Mouse (Mus musculus) intestine, embryonic 14.5 days (tissue): ENCODE results near the gene Fam71f2. TPM values are rescaled to one million over a fixed set of nuclear protein-coding genes. Genes with fewer than 3 reads are reported as not detected.

Experiments
- ATAC-seq: fragments of 200-750 bp; cut with Nextera tagmentation; replicated peaks from 2 replicates; pipeline ENCODE4 v1.8.0; 2017; ENCODE audit warnings: low read depth, moderate number of reproducible peaks, moderate TSS enrichment, moderate library complexity; ENCODE audit not compliant: low FRiP score, low TSS enrichment
- DNase-seq: peaks from one replicate; pipeline ENCODE4 v3.0.0-alpha.2; 2018; ENCODE audit warnings: low spot score
- H3K27ac ChIP-seq: fragments of 300-500 bp; sonication (generic); 2 replicates; pipeline ENCODE4 v1.5.1; 2014; ENCODE audit warnings: low read depth, mild to moderate bottlenecking, control low read depth
- H3K27me3 ChIP-seq: fragments of 300-500 bp; sonication (generic); replicated peaks from 2 replicates; pipeline ENCODE4 v1.6.1; 2014; ENCODE audit warnings: low read length, control low read depth; ENCODE audit not compliant: control insufficient read depth, insufficient read depth
- H3K36me3 ChIP-seq: fragments of 300-500 bp; sonication (generic); 2 replicates; pipeline ENCODE4 v1.6.1; 2014; ENCODE audit warnings: low read length, control low read depth; ENCODE audit not compliant: control insufficient read depth, insufficient read depth
- H3K4me1 ChIP-seq: fragments of 300-500 bp; sonication (generic); replicated peaks from 2 replicates; pipeline ENCODE4 v1.6.1; 2014; ENCODE audit warnings: low read length, control low read depth, mixed read lengths; ENCODE audit not compliant: control insufficient read depth, insufficient read depth
- H3K4me2 ChIP-seq: fragments of 300-500 bp; sonication (generic); 2 replicates; pipeline ENCODE4 v1.6.1; 2014; ENCODE audit warnings: low read length
- H3K4me3 ChIP-seq: fragments of 300-500 bp; sonication (generic); 2 replicates; pipeline ENCODE4 v1.5.1; 2014; ENCODE audit warnings: low read depth, low read length, control low read depth, mixed read lengths
- H3K9ac ChIP-seq: fragments of 300-500 bp; sonication (generic); 2 replicates; pipeline ENCODE4 v1.6.1; 2014; ENCODE audit warnings: mild to moderate bottlenecking, low read length
- H3K9me3 ChIP-seq: fragments of 300-500 bp; sonication (generic); 2 replicates; pipeline ENCODE4 v1.6.1; 2016; ENCODE audit warnings: low read length, control low read depth; ENCODE audit not compliant: control insufficient read depth
- WGBS: fragments of 180-500 bp; shearing (Covaris S2); extraction: QIAGEN DNeasy Blood & Tissue Kit; methylation state at CpG from one replicate; pipeline ENCODE4 v1.1.7; 2014; 5-methylcytosine and 5-hydroxymethylcytosine counted together
- polyA plus RNA-seq: library from polyadenylated mRNA; unstranded; fragments of >200 nt; fragmentation: Nextera tagmentation; extraction: Ambion mirVana; gene quantifications from 2 replicates; pipeline ENCODE4 v1.2.1, GENCODE M21; 2014

The Fam71f2 gene
- polyA plus RNA-seq, 1 experiment from 2014 or later, result 0.20 TPM

GRCm38 (mm10) chr6:29287481-29287880 lies 8.1 kb downstream of the Fam71f2 start:
- Histone ChIP-seq H3K27ac (no peak overlapping the region), H3K4me3 (no peak overlapping the region), H3K27me3 (no peaks in the 10 kb centered on the region), H3K4me2 (no peak overlapping the region), H3K9me3 (no peaks in the 10 kb centered on the region), H3K36me3 (no peaks in the 10 kb centered on the region), H3K9ac (no peak overlapping the region), H3K4me1 (no peaks in the 10 kb centered on the region)
- 46% methylated on average over 6 of the region's 6 CpGs for WGBS
- no peak for DNase-seq
- no peak for ATAC-seq

- Histone ChIP-seq H3K9ac (no peak overlapping the region), H3K4me3 (no peak overlapping the region), H3K27ac (no peak overlapping the region), H3K27me3 (no peaks in the 10 kb centered on the region), H3K36me3 (no peaks in the 10 kb centered on the region), H3K4me1 (no peaks in the 10 kb centered on the region), H3K4me2 (no peak overlapping the region), H3K9me3 (no peaks in the 10 kb centered on the region)
- 74% methylated on average over 5 of the region's 5 CpGs for WGBS
- DNase-seq, result no peak
- no peak for ATAC-seq
Observed at GRCm38 (mm10) chr6:29287944-29288343, 8.6 kb downstream of the Fam71f2 start.

GRCm38 (mm10) chr6:29288651-29289050 lies 9.3 kb downstream of the Fam71f2 start:
- no peak overlapping the region for H3K27ac ChIP-seq
- no peaks in the 10 kb centered on the region for H3K9me3 ChIP-seq
- no peaks in the 10 kb centered on the region for H3K36me3 ChIP-seq
- H3K27me3 ChIP-seq, result no peaks in the 10 kb centered on the region
- H3K4me2 ChIP-seq, result no peak overlapping the region
- H3K9ac ChIP-seq, result no peak overlapping the region
- H3K4me3 ChIP-seq, result no peak overlapping the region
- DNase-seq, result no peak
- no peak for ATAC-seq
- 75% methylated on average over 6 of the region's 6 CpGs for WGBS
- no peaks in the 10 kb centered on the region for H3K4me1 ChIP-seq

- H3K36me3 ChIP-seq, result no peaks in the 10 kb centered on the region
- 54% methylated on average over 2 of the region's 2 CpGs for WGBS
- H3K27me3 ChIP-seq, result no peaks in the 10 kb centered on the region
- H3K4me3 ChIP-seq, result no peak overlapping the region
- DNase-seq, result no peak
- no peak overlapping the region for H3K27ac ChIP-seq
- H3K4me2 ChIP-seq, result no peak overlapping the region
- H3K9me3 ChIP-seq, result no peaks in the 10 kb centered on the region
- H3K4me1 ChIP-seq, result no peaks in the 10 kb centered on the region
- H3K9ac ChIP-seq, result no peak overlapping the region
- ATAC-seq, result no peak
Observed at GRCm38 (mm10) chr6:29299112-29299511, 19.7 kb downstream of the Fam71f2 start.

- Histone ChIP-seq H3K4me1 (no peaks in the 10 kb centered on the region), H3K27me3 (no peaks in the 10 kb centered on the region), H3K27ac (no peak overlapping the region), H3K9me3 (no peaks in the 10 kb centered on the region), H3K4me3 (no peak overlapping the region), H3K9ac (no peak overlapping the region), H3K4me2 (no peak overlapping the region), H3K36me3 (no peaks in the 10 kb centered on the region)
- DNase-seq, result no peak
- ATAC-seq, result no peak
Observed at GRCm38 (mm10) chr6:29303251-29303650, 23.9 kb downstream of the Fam71f2 start.

- Histone ChIP-seq H3K9me3 (no peaks in the 10 kb centered on the region), H3K4me3 (no peak overlapping the region), H3K36me3 (no peaks in the 10 kb centered on the region), H3K4me2 (no peak overlapping the region), H3K9ac (no peak overlapping the region), H3K27me3 (no peaks in the 10 kb centered on the region), H3K27ac (no peak overlapping the region), H3K4me1 (no peaks in the 10 kb centered on the region)
- 35% methylated on average over 5 of the region's 5 CpGs for WGBS
- no peak for DNase-seq
- ATAC-seq, result no peak
Observed at GRCm38 (mm10) chr6:29303726-29304125, 24.3 kb downstream of the Fam71f2 start.

- WGBS, result 93% methylated on average over 4 of the region's 4 CpGs
- Histone ChIP-seq H3K4me3 (no peak overlapping the region), H3K9ac (no peak overlapping the region), H3K4me2 (no peak overlapping the region), H3K9me3 (no peaks in the 10 kb centered on the region), H3K4me1 (no peaks in the 10 kb centered on the region), H3K27me3 (no peaks in the 10 kb centered on the region), H3K36me3 (no peaks in the 10 kb centered on the region), H3K27ac (no peak overlapping the region)
- no peak for ATAC-seq
- DNase-seq, result no peak
Observed at GRCm38 (mm10) chr6:29305462-29305861, 26.1 kb downstream of the Fam71f2 start.

GRCm38 (mm10) chr6:29308846-29309605 lies 29.6 kb downstream of the Fam71f2 start:
- Histone ChIP-seq H3K27ac (no peak overlapping the region), H3K9ac (no peak overlapping the region), H3K27me3 (no peaks in the 10 kb centered on the region), H3K4me2 (no peak overlapping the region), H3K4me1 (no peaks in the 10 kb centered on the region), H3K9me3 (no peaks in the 10 kb centered on the region), H3K4me3 (no peak overlapping the region), H3K36me3 (no peaks in the 10 kb centered on the region)
- WGBS, result 84% methylated on average over 16 of the region's 16 CpGs
- no peak for DNase-seq
- ATAC-seq, result no peak

- no peaks in the 10 kb centered on the region for H3K27me3 ChIP-seq
- H3K4me3 ChIP-seq, result no peak overlapping the region
- WGBS, result 72% methylated on average over 14 of the region's 14 CpGs
- DNase-seq (no peak), ATAC-seq (no peak)
- H3K27ac ChIP-seq, result no peak overlapping the region
- no peak overlapping the region for H3K9ac ChIP-seq
- H3K4me1 ChIP-seq, result no peaks in the 10 kb centered on the region; the same call in 1 of the 2 replicates
- no peaks in the 10 kb centered on the region for H3K9me3 ChIP-seq
- H3K36me3 ChIP-seq, result no peaks in the 10 kb centered on the region
- no peak overlapping the region for H3K4me2 ChIP-seq
Observed at GRCm38 (mm10) chr6:29313690-29314202, 34.4 kb downstream of the Fam71f2 start.
